Mouse (Mus musculus) E14TG2a.4 (cell line): ENCODE data around the gene Mbd4.
A peak's percentile ranks its signal among the peaks of the same experiment; 100 is the strongest.

ENCODE experiments used
- H3K27me3 ChIP-seq: 2 replicates; pipeline ENCODE4 v1.6.1; 2014; ENCODE audit warnings: low read length, control low read depth; ENCODE audit not compliant: insufficient read depth
- H3K36me3 ChIP-seq: 2 replicates; pipeline ENCODE4 v1.6.1; 2014; ENCODE audit warnings: low read length, control low read depth; ENCODE audit not compliant: insufficient read depth
- H3K4me1 ChIP-seq: replicated peaks from 2 replicates; pipeline ENCODE4 v1.6.1; 2014; ENCODE audit warnings: low read depth, low read length, control low read depth
- H3K4me3 ChIP-seq: replicated peaks from 2 replicates; pipeline ENCODE4 v1.5.1; 2014; ENCODE audit warnings: mild to moderate bottlenecking, low read length
- H3K9me3 ChIP-seq: 2 replicates; pipeline ENCODE4 v1.6.1; 2014; ENCODE audit warnings: low read length, control low read depth
- CTCF ChIP-seq: conservative IDR thresholded peaks from 2 replicates; pipeline ENCODE4 v1.5.1; 2014; ENCODE audit warnings: low read length
- NANOG ChIP-seq: IDR thresholded peaks from 2 replicates; pipeline ENCODE4 v1.6.1; 2014; ENCODE audit warnings: borderline replicate concordance, low read length, mixed read lengths
- POU5F1 ChIP-seq: IDR thresholded peaks from 2 replicates; pipeline ENCODE4 v1.6.1; 2014; ENCODE audit warnings: low read length, borderline replicate concordance

Gene Mbd4

GRCm38 (mm10) chr6:115865246-115865645, 12.1 kb upstream of the Mbd4 start:
- peaks cover 5% of the 10 kb centered on the region; the same call in 1 of the 2 replicates for H3K4me1 ChIP-seq
- 0 out of 2 replicates have a peak, but pooled peaks cover 4% of the 10 kb centered on the region for H3K36me3 ChIP-seq
- TF ChIP-seq CTCF (no peak), NANOG (no peak), POU5F1 (no peak)
- no peaks in the 10 kb centered on the region for H3K9me3 ChIP-seq
- no peaks in the 10 kb centered on the region for H3K27me3 ChIP-seq
- H3K4me3 ChIP-seq = no peak overlapping the region

GRCm38 (mm10) chr6:115863340-115863841, 10.2 kb upstream of the Mbd4 start:
- H3K4me1 ChIP-seq = peaks cover 5% of the 10 kb centered on the region; the same call in 1 of the 2 replicates
- H3K4me3 ChIP-seq = no peak overlapping the region
- no peaks in the 10 kb centered on the region for H3K9me3 ChIP-seq
- 0 out of 2 replicates have a peak, but pooled peaks cover 4% of the 10 kb centered on the region for H3K36me3 ChIP-seq
- TF ChIP-seq POU5F1 = no peak
- no peak for TF ChIP-seq CTCF
- H3K27me3 ChIP-seq = no peaks in the 10 kb centered on the region

- Histone ChIP-seq H3K9me3 (no peaks in the 10 kb centered on the region), H3K27me3 (no peaks in the 10 kb centered on the region), H3K4me1 (peaks cover 6% of the 10 kb centered on the region; the same call in 1 of the 2 replicates), H3K36me3 (0 out of 2 replicates have a peak, but pooled peaks cover 4% of the 10 kb centered on the region), H3K4me3 (no peak overlapping the region)
- TF ChIP-seq NANOG = no peak
- TF ChIP-seq POU5F1 = no peak
- no peak for TF ChIP-seq CTCF
Observed at GRCm38 (mm10) chr6:115860027-115860556, 6.9 kb upstream of the Mbd4 start.

GRCm38 (mm10) chr6:115859258-115859657, 6.1 kb upstream of the Mbd4 start:
- H3K4me3 ChIP-seq = no peak overlapping the region
- no peaks in the 10 kb centered on the region for H3K9me3 ChIP-seq
- 0 out of 2 replicates have a peak, but pooled peaks cover 2% of the 10 kb centered on the region for H3K36me3 ChIP-seq
- TF ChIP-seq NANOG = no peak
- no peak for TF ChIP-seq CTCF
- no peak for TF ChIP-seq POU5F1
- 0 out of 2 replicates have a peak, but pooled peaks cover 5% of the 10 kb centered on the region for H3K4me1 ChIP-seq
- no peaks in the 10 kb centered on the region for H3K27me3 ChIP-seq

- Histone ChIP-seq H3K4me3 (no peak overlapping the region), H3K9me3 (no peaks in the 10 kb centered on the region), H3K36me3 (0 out of 2 replicates have a peak, but pooled peaks cover under 1% of the 10 kb centered on the region), H3K27me3 (no peaks in the 10 kb centered on the region), H3K4me1 (peaks cover 20% of the 10 kb centered on the region)
- TF ChIP-seq NANOG = no peak
- no peak for TF ChIP-seq POU5F1
- no peak for TF ChIP-seq CTCF
Observed at GRCm38 (mm10) chr6:115856361-115856745, 3.2 kb upstream of the Mbd4 start.

GRCm38 (mm10) chr6:115855733-115856360, 2.7 kb upstream of the Mbd4 start:
- Histone ChIP-seq H3K9me3 (no peaks in the 10 kb centered on the region), H3K4me3 (no peak overlapping the region), H3K4me1 (peaks cover 24% of the 10 kb centered on the region), H3K27me3 (no peaks in the 10 kb centered on the region), H3K36me3 (peaks cover 6% of the 10 kb centered on the region; the same call in 1 of the 2 replicates)
- no peak for TF ChIP-seq NANOG
- no peak for TF ChIP-seq CTCF
- no peak for TF ChIP-seq POU5F1

- TF ChIP-seq POU5F1 = no peak
- peak; percentile 67 for TF ChIP-seq CTCF
- Histone ChIP-seq H3K4me1 (peaks cover 24% of the 10 kb centered on the region), H3K27me3 (no peaks in the 10 kb centered on the region), H3K9me3 (no peaks in the 10 kb centered on the region), H3K4me3 (no peak overlapping the region), H3K36me3 (peaks cover 16% of the 10 kb centered on the region)
Observed at GRCm38 (mm10) chr6:115854432-115854831, 1.3 kb upstream of the Mbd4 start.

GRCm38 (mm10) chr6:115853985-115854384, 814 bp upstream of the Mbd4 start:
- Histone ChIP-seq H3K9me3 (no peaks in the 10 kb centered on the region), H3K36me3 (peaks cover 20% of the 10 kb centered on the region), H3K27me3 (no peaks in the 10 kb centered on the region), H3K4me3 (peak overlapping the region; percentile 94), H3K4me1 (peaks cover 24% of the 10 kb centered on the region)
- TF ChIP-seq POU5F1 = no peak
- no peak for TF ChIP-seq NANOG
- TF ChIP-seq CTCF = no peak
